Mouse (Mus musculus) intestine, embryonic 16.5 days (tissue): ENCODE measurements at regions not wholly inside any gene's neighbourhood (a gene's known extent, or its start where the extent isn't known, plus 50 kb on each side); places are given as distances from the start of the nearest gene placed in this dataset.

Experiments used
- ATAC-seq: fragments of 200-750 bp; cut with Nextera tagmentation; 2 replicates; pipeline ENCODE4 v1.8.0; 2017; ENCODE audit warnings: moderate TSS enrichment, moderate library complexity
- H3K27ac ChIP-seq: fragments of 300-500 bp; sonication (generic); 2 replicates; pipeline ENCODE4 v1.5.1; 2014; ENCODE audit warnings: mild to moderate bottlenecking, low read length
- H3K27me3 ChIP-seq: fragments of 300-500 bp; sonication (generic); replicated peaks from 2 replicates; pipeline ENCODE4 v1.6.1; 2014; ENCODE audit warnings: low read length, control low read depth, mixed read lengths; ENCODE audit not compliant: control insufficient read depth, insufficient read depth
- H3K36me3 ChIP-seq: fragments of 300-500 bp; sonication (generic); 2 replicates; pipeline ENCODE4 v1.6.1; 2014; ENCODE audit warnings: low read length, control low read depth; ENCODE audit not compliant: control insufficient read depth, insufficient read depth
- H3K4me1 ChIP-seq: fragments of 300-500 bp; sonication (generic); 2 replicates; pipeline ENCODE4 v1.6.1; 2014; ENCODE audit warnings: low read length, control low read depth, mixed read lengths; ENCODE audit not compliant: control insufficient read depth, insufficient read depth
- H3K4me2 ChIP-seq: fragments of 300-500 bp; sonication (generic); 2 replicates; pipeline ENCODE4 v1.6.1; 2014; ENCODE audit warnings: low read depth, low read length, control low read depth
- H3K4me3 ChIP-seq: fragments of 300-500 bp; sonication (generic); 2 replicates; pipeline ENCODE4 v1.5.1; 2014; ENCODE audit warnings: mild to moderate bottlenecking, low read length
- H3K9ac ChIP-seq: fragments of 300-500 bp; sonication (generic); 2 replicates; pipeline ENCODE4 v1.6.1; 2014; ENCODE audit warnings: low read depth, low read length
- H3K9me3 ChIP-seq: fragments of 300-500 bp; sonication (generic); 2 replicates; pipeline ENCODE4 v1.6.1; 2016; ENCODE audit warnings: low read length, control low read depth; ENCODE audit not compliant: control insufficient read depth
- WGBS: fragments of 180-500 bp; shearing (Covaris S2); extraction: QIAGEN DNeasy Blood & Tissue Kit; methylation state at CpG from one replicate; pipeline ENCODE4 v1.1.7; 2014; 5-methylcytosine and 5-hydroxymethylcytosine counted together

DNA sequence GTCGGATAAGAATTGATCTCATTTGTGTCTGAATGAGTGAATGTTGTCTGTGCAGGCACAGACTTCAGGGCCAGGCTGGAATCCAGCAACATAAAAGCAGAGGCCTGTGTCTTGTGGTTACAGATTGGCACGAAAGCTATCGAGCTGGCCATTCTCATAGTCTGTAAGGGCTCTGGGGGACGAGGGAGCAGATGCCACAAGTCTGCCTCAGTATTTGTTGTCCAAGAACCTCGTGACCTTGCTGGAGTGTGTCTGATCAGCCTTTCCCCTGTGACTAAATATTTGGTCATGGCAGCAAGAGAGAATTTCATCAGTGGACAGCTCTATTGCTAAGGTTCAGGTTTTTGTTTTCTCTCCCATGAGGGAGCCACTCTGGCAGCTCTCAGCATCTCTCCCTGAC lies 622.0 kb upstream of the Vstm2b start:
- Histone ChIP-seq H3K4me2 (no peak overlapping the region), H3K4me1 (no peaks in the 10 kb centered on the region), H3K9ac (no peak overlapping the region), H3K36me3 (no peaks in the 10 kb centered on the region), H3K27me3 (no peaks in the 10 kb centered on the region), H3K27ac (no peak overlapping the region), H3K4me3 (no peak overlapping the region), H3K9me3 (no peaks in the 10 kb centered on the region)
- 48% methylated on average over 5 of the region's 5 CpGs for WGBS
- ATAC-seq, result no peak

- H3K4me1 ChIP-seq, result no peaks in the 10 kb centered on the region
- H3K9ac ChIP-seq, result no peak overlapping the region
Measured at GRCm38 (mm10) chr7:40290166-40290565, 608.0 kb upstream of the Vstm2b start.

GRCm38 (mm10) chr7:40310558-40310957 lies 587.6 kb upstream of the Vstm2b start:
- 22% methylated on average over 2 of the region's 2 CpGs for WGBS
- H3K4me3 ChIP-seq, result no peak overlapping the region
- H3K4me2 ChIP-seq, result no peak overlapping the region
- no peak for ATAC-seq
- no peaks in the 10 kb centered on the region for H3K27me3 ChIP-seq
- H3K27ac ChIP-seq, result no peak overlapping the region
- H3K36me3 ChIP-seq, result no peaks in the 10 kb centered on the region
- H3K9ac ChIP-seq, result no peak overlapping the region
- H3K4me1 ChIP-seq, result no peaks in the 10 kb centered on the region
- no peaks in the 10 kb centered on the region for H3K9me3 ChIP-seq

More at GRCm38 (mm10) chr7:40290166-40290565, 608.0 kb upstream of the Vstm2b start:
- H3K36me3 ChIP-seq, result no peaks in the 10 kb centered on the region
- H3K9me3 ChIP-seq, result no peaks in the 10 kb centered on the region
- no peak overlapping the region for H3K27ac ChIP-seq
- ATAC-seq, result no peak
- no peak overlapping the region for H3K4me3 ChIP-seq
- no peak overlapping the region for H3K4me2 ChIP-seq
- no peaks in the 10 kb centered on the region for H3K27me3 ChIP-seq
- 85% methylated on average over 3 of the region's 3 CpGs for WGBS

- no peak overlapping the region for H3K4me3 ChIP-seq
- H3K27ac ChIP-seq, result no peak overlapping the region
- no peaks in the 10 kb centered on the region for H3K36me3 ChIP-seq
- H3K9ac ChIP-seq, result no peak overlapping the region
- H3K9me3 ChIP-seq, result no peaks in the 10 kb centered on the region
- no peak for ATAC-seq
- 62% methylated on average over 1 of the region's 1 CpGs for WGBS
- no peaks in the 10 kb centered on the region for H3K27me3 ChIP-seq
- H3K4me2 ChIP-seq, result no peak overlapping the region
- H3K4me1 ChIP-seq, result no peaks in the 10 kb centered on the region
Measured at GRCm38 (mm10) chr7:40321171-40321570, 577.0 kb upstream of the Vstm2b start.

- Histone ChIP-seq H3K4me3 (no peak overlapping the region), H3K36me3 (no peaks in the 10 kb centered on the region)
- 74% methylated on average over 3 of the region's 3 CpGs for WGBS
Measured at GRCm38 (mm10) chr7:40325188-40325705, 572.9 kb upstream of the Vstm2b start.

DNA sequence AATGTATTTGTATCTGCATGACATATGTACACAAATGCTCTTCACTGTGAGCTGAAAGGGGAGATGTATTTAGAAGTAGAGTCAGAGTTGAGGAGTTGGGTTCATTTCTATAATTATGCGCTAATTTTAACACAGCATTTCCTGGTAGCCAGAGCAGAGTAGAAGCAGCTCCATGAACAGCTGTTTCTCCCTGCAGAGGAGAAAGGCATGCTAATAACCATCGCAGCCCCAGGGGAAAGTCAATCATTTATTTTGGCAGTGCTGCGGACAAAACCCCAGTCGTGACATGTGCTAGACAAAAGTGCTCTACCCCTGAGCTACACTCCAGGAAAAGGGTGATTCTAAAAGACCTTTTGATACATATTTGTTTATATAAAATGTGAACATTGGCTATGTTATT lies 565.7 kb upstream of the Vstm2b start:
- WGBS, result 33% methylated on average over 4 of the region's 4 CpGs
- H3K36me3 ChIP-seq, result no peaks in the 10 kb centered on the region
- no peaks in the 10 kb centered on the region for H3K4me1 ChIP-seq
- H3K9ac ChIP-seq, result no peak overlapping the region
- no peak for ATAC-seq
- no peaks in the 10 kb centered on the region for H3K27me3 ChIP-seq
- no peak overlapping the region for H3K27ac ChIP-seq
- no peak overlapping the region for H3K4me2 ChIP-seq
- H3K9me3 ChIP-seq, result no peaks in the 10 kb centered on the region
- H3K4me3 ChIP-seq, result no peak overlapping the region

More at GRCm38 (mm10) chr7:40325188-40325705, 572.9 kb upstream of the Vstm2b start:
- Histone ChIP-seq H3K27ac (no peak overlapping the region), H3K9ac (no peak overlapping the region), H3K4me2 (no peak overlapping the region), H3K9me3 (no peaks in the 10 kb centered on the region), H3K27me3 (no peaks in the 10 kb centered on the region), H3K4me1 (no peaks in the 10 kb centered on the region)
- ATAC-seq, result no peak

- WGBS, result 59% methylated on average over 4 of the region's 4 CpGs
- Histone ChIP-seq H3K27ac (no peak overlapping the region), H3K36me3 (no peaks in the 10 kb centered on the region), H3K4me3 (no peak overlapping the region), H3K4me1 (no peaks in the 10 kb centered on the region), H3K9me3 (no peaks in the 10 kb centered on the region), H3K27me3 (no peaks in the 10 kb centered on the region), H3K4me2 (no peak overlapping the region), H3K9ac (no peak overlapping the region)
- no peak for ATAC-seq
Measured at GRCm38 (mm10) chr7:40352306-40352705, 545.8 kb upstream of the Vstm2b start.

GRCm38 (mm10) chr7:40362719-40363118 lies 535.4 kb upstream of the Vstm2b start:
- H3K4me3 ChIP-seq, result no peak overlapping the region
- no peak overlapping the region for H3K27ac ChIP-seq
- H3K9me3 ChIP-seq, result no peaks in the 10 kb centered on the region
- no peak overlapping the region for H3K4me2 ChIP-seq
- no peak for ATAC-seq
- 22% methylated on average over 2 of the region's 2 CpGs for WGBS
- H3K4me1 ChIP-seq, result no peaks in the 10 kb centered on the region
- no peaks in the 10 kb centered on the region for H3K36me3 ChIP-seq
- no peaks in the 10 kb centered on the region for H3K27me3 ChIP-seq
- H3K9ac ChIP-seq, result no peak overlapping the region

GRCm38 (mm10) chr7:40372713-40373112 lies 525.4 kb upstream of the Vstm2b start:
- H3K4me3 ChIP-seq, result no peak overlapping the region
- no peak overlapping the region for H3K9ac ChIP-seq
- 77% methylated on average over 2 of the region's 2 CpGs for WGBS
- no peaks in the 10 kb centered on the region for H3K4me1 ChIP-seq
- H3K4me2 ChIP-seq, result no peak overlapping the region
- H3K9me3 ChIP-seq, result no peaks in the 10 kb centered on the region
- H3K27ac ChIP-seq, result no peak overlapping the region
- H3K27me3 ChIP-seq, result no peaks in the 10 kb centered on the region
- H3K36me3 ChIP-seq, result no peaks in the 10 kb centered on the region
- no peak for ATAC-seq

GRCm38 (mm10) chr7:40377839-40378238 lies 520.3 kb upstream of the Vstm2b start:
- Histone ChIP-seq H3K4me1 (no peaks in the 10 kb centered on the region), H3K27me3 (no peaks in the 10 kb centered on the region), H3K9ac (no peak overlapping the region), H3K4me2 (no peak overlapping the region), H3K4me3 (no peak overlapping the region), H3K9me3 (no peaks in the 10 kb centered on the region), H3K27ac (no peak overlapping the region), H3K36me3 (no peaks in the 10 kb centered on the region)
- WGBS, result 85% methylated on average over 1 of the region's 1 CpGs
- no peak for ATAC-seq
